Mouse (Mus musculus) heart, postnatal 36 days (tissue): ENCODE data around the gene Gjc1. TPM values are rescaled to one million over a fixed set of nuclear protein-coding genes. Genes with fewer than 3 reads are reported as not detected.
A peak's percentile ranks its signal among the peaks of the same experiment; 100 is the strongest.

Source experiments
- DNase-seq, 2 experiments: peaks; one replicate each; pipeline ENCODE4 v3.0.0; 2021 to 2022
- intact Hi-C: fragments of 180-260 bp; cut with DNase I; formaldehyde crosslinking; loops from one replicate; pipeline ENCODE4 v1.15.1; 2025
- total RNA-seq, 2 experiments: library from RNA; stranded (reverse); gene quantifications; 2 replicates each; pipeline ENCODE4 v1.2.3; 2021

Gjc1 gene
- total RNA-seq = 10 to 100 TPM; 23.6 to 33.0 TPM

DNA sequence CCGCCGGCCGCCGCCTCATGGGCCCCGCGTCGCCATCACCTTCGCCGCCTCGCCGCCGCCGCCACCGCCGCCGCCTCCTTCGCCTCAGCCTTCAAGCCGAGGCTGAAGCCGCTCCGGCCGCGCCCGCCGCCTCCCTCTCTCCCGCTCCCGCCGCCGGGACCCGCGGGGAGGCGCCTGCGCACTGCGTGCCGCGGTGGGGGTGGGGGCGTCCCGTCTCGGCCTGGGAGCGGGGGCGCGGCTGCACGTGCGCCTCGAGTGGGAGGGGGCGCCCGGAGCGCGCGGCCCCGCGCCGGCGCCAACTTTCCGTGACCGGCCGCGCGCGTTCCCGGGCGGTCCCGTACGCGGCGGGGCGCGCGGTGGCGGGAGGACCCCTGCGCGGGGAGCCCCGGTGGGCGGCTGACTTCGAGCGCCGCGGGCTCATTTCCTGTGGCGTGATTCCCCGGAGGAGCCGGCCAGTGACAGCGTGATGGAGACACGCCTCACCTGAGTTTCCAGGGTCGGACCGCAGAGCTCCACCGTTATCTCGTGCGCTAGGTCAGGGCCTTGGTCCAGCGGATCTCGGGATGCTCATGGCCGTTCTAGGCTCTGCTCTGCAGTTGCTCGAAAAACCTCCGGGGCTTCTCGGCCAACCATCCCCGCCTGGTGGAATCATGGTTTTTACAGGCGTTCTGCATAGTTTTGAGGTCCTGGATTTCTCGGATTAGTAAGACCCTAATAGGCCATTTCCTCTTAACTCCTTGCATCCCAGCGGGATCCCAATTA lies at the start of gene Gjc1:
TSS of gene Gjc1 (minus strand) at position 680 of the 762 bp plus-strand sequence.
- peak; percentile 78 to 82 for DNase-seq
- intact Hi-C loops = loop anchor here (1.0 to 2.0 kb wide), 2 partner anchors 34 to 39 kb away; no protein-coding TSS in a partner anchor

- DNase-seq = peak; percentile 66 to 81
These were observed 44.8 kb upstream of the Gjc1 start for GRCm38 (mm10) chr11:102864272-102864671.

GRCm38 (mm10) chr11:102859933-102860332 lies 40.4 kb upstream of the Gjc1 start:
- no peak for DNase-seq
- intact Hi-C loops = no loop called here

More at GRCm38 (mm10) chr11:102864272-102864671, 44.8 kb upstream of the Gjc1 start:
- intact Hi-C loops = loop anchor here (1.0 kb wide), 1 partner anchor 90 kb away; no protein-coding TSS in a partner anchor

GRCm38 (mm10) chr11:102858951-102859350 lies 39.5 kb upstream of the Gjc1 start:
- intact Hi-C loops = no loop called here
- DNase-seq = no peak

DNA sequence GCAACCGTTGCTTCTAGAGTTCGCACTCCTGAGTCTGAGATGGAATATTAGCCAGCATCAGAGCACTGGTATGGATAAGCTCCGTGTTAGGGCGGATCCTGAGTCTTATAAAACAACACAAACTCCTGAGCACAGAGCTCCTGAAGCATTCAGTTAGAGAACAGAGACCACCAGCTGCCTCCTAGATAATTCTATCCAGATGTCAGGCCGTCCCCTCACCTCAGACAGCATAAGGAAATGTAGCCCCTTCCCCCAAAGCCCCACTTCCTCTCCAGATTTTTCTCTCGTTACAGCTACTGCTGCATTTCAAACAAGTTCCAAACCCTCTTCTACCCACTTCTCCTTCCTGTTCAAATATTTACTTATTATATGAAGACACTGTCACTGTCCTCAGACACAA lies 36.4 kb upstream of the Gjc1 start:
- intact Hi-C loops = no loop called here
- no peak for DNase-seq

DNA sequence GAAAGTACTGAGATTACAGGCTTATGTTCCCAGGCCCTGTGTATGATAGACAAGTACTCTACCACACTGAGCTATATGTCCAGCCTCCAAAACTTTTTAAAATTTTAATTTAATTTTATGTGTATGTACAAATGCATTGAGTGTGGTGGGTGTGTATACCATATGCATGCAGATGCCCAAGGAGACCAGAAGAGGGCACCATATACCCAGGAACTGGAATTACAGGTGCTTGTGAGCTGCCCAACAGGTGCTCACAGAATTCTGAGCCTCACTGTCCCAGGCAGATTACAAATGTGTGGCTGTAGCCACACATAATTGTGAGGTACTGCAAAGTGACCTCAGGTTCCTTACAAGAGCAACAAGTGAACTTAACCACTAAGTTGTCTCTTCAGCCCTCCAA lies 34.3 kb upstream of the Gjc1 start:
- no peak for DNase-seq
- intact Hi-C loops = loop anchor here (2.0 kb wide), 1 partner anchor 35 kb away; the partner anchor contains the start of gene Gjc1

DNA sequence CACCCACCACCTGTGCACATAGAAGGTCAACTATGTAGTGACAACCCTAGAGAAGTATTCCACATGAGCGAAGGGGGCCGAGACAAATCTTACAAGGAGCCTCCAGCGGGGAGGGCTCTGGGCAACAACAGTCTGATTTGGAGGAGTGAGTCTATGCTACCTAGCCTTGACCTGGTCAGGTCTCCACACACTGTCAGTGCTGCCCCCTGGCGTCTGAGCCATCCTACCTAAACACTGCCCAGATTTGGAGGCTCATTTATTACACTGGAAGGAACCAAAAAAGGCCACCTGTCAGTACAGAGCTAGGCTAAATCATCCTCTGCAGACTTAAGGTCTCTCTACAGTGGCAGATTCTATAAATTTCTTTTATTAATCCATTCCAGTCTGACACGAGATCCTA lies 32.4 kb upstream of the Gjc1 start:
- intact Hi-C loops = loop anchor here (1.0 to 2.0 kb wide), 2 partner anchors 33 to 78 kb away; partner anchors contain the start of gene Gjc1
- peak; percentile 70 to 85 for DNase-seq

- no peak for DNase-seq
- intact Hi-C loops = no loop called here
These were observed 26.4 kb upstream of the Gjc1 start for GRCm38 (mm10) chr11:102845926-102846325.

GRCm38 (mm10) chr11:102838616-102839150 lies 19.2 kb upstream of the Gjc1 start:
- intact Hi-C loops = no loop called here
- DNase-seq = no peak

- intact Hi-C loops = no loop called here
- no peak for DNase-seq
These were observed 18.6 kb upstream of the Gjc1 start for GRCm38 (mm10) chr11:102838126-102838525.

DNA sequence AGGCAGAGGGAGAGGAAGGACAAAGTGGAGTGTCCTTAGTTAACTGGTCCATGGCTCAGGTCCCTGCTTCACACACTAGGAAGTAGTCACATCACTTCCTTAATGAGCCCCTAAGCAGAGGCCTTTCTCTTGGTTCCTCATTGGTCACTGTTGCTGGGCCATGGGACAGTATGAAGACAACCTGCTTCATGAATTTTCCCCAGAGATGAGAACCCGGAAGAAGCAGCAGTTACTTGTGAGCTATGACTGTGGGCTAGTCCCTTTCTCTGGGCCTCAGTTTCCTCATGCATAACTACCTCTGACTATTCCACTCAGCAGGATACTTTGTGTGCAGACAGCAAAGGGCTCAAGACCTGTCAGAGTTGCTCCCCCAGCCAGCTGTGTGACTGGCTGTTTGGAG lies 17.9 kb upstream of the Gjc1 start:
- no peak for DNase-seq
- intact Hi-C loops = no loop called here

DNA sequence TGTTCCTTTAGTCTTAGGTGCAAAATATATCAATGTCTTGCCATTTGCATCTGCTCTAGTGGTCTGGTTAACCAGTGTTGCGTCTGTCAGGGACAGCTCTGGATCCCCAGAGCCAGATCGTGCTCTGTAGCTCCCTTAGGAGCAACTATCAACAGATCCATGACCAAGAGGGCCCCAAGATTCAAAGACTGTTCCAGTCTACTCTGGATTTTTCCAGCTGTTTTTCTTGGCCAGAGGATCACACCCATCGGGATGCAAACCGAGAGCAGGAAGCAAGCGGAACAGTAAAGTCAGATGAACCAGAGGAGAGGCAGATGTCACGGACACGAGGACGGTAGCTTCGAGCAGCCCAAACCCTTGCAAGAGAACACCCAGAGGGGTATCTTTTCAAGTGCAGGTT lies 16.6 kb upstream of the Gjc1 start:
- DNase-seq = no peak
- intact Hi-C loops = no loop called here

DNA sequence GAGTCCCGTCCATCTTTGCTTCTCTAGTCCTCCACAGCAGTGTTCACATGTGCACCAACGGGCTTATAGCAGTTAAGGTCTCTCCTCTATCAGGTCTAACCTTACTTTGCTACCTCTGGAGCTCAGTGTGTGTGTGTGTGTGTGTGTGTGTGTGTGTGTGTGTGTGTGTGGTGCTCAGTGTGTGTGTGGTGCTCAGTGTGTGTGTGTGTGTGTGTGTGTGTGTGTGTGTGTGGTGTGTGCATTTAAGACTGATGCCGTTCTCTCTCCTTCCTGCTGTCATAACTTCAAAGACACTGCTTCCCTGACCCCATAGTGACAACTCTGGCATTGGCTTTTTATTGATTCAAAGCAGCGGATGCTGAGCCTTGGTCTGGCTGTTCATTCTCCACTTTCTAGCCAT lies 16.0 kb upstream of the Gjc1 start, which contains the start of gene Higd1b:
TSS of gene Higd1b (plus strand) at position 301 of the 400 bp plus-strand sequence.
- DNase-seq = no peak
- intact Hi-C loops = no loop called here

DNA sequence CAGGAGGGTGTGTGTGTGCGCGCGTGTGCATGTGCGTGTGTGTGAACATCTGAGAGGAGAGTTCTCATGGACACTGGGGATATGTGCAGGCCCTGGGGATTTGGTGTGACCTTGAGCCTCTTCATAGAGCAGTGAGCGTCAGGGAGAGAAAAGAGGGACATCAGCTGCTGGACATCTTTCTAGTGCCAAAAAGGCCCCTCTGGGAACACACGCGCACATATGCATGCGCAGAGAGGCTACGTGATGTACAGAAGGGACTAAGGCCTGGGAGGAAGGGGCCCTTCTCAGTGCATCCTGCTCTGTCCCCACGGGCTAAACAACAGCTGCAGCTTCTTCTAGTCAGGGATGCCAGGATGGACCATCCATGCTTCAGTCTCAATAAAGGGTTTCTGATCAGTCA lies 14.7 kb upstream of the Gjc1 start:
- intact Hi-C loops = no loop called here
- DNase-seq = no peak

DNA sequence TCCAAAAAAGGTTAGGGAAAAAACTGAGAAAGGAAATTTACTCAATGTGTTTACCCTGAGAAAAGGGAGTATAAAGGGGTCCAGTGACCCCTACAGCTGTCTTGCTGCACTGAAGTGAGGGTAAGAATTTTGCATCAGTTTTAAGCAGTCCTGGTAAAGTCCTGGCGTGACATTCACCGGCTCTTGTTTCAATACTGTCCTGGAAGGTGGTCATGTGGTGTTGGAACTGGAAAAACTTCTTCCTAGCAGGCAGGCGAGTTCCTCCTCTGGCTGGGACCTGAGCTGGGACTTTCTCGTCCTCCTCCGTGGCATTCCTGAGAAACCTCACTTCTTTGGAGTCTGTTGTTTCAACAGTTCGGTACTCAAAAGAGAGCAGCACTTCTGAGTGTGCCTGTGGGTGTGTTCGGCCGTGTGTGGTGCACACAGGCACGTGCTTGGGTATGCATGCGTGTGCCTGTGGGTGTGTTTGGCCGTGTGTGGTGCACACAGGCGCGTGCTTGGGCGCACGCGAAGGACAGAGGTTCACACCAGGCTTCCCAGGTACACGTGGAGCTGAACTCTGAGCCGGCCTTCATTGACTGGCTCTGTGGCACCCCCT lies 13.3 kb upstream of the Gjc1 start:
- intact Hi-C loops = no loop called here
- no peak for DNase-seq

DNA sequence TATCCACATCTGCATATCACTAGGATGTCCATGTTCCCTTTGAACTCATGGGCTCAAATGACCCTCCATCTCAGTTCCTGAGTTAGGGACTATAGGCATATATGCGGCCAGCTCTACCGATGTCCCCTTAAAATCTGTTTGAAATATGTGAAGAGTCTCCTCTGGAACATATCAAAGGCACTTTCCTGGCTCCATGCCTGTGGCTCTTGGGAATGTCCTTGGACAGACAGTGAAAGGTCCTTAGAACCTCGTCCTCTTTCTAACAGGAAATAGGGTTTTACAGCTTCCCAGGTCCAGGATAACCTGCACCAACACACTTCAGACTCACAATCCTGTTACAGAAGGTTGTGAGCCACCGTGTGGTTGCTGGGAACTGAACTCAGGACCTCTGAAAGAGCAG lies 10.8 kb upstream of the Gjc1 start:
- no peak for DNase-seq
- intact Hi-C loops = no loop called here

- intact Hi-C loops = no loop called here
These were observed 7.6 kb upstream of the Gjc1 start for GRCm38 (mm10) chr11:102827097-102827496.

GRCm38 (mm10) chr11:102826476-102826875 lies 7.0 kb upstream of the Gjc1 start:
- intact Hi-C loops = no loop called here
- DNase-seq = no peak

More at GRCm38 (mm10) chr11:102827097-102827496, 7.6 kb upstream of the Gjc1 start:
- DNase-seq = no peak

GRCm38 (mm10) chr11:102821231-102821630 lies 1.7 kb upstream of the Gjc1 start:
- DNase-seq = no peak
- intact Hi-C loops = no loop called here

GRCm38 (mm10) chr11:102820432-102820831 lies 932 bp upstream of the Gjc1 start:
- DNase-seq = no peak
- intact Hi-C loops = no loop called here

DNA sequence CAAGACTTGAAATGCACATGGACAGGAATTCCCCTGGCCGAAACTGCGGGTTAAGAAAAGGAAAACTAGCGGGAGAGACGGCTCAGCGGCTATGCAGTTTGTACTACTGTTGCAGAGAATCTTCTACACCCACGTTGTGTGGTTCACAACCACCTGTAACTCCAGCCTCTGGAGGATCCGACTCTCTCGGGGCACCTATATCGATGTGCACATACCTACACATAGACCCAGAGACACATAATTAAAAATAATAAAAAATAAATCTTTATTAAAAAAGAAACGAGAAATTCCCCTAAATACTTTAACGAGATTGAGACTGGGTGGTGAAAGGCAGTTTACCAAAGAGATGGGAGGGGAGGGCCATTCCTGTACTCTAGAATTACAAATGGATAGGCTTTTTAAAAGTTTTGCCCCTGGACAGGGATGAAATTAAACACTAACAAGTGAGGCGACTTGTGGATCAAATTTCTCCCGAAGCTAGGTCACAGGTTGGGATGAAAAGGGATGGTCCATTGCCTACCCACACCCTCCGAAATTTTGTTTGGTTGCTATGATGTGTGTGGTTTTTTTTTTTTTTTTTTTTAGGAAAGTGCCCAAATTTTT lies 384 bp upstream of the Gjc1 start:
- DNase-seq = no peak
- intact Hi-C loops = loop anchor here (1.0 to 2.0 kb wide), 2 partner anchors 33 to 40 kb away; no protein-coding TSS in a partner anchor
